ENCODE assay signal across 8 mouse cellular contexts in the genomic region with DNA sequence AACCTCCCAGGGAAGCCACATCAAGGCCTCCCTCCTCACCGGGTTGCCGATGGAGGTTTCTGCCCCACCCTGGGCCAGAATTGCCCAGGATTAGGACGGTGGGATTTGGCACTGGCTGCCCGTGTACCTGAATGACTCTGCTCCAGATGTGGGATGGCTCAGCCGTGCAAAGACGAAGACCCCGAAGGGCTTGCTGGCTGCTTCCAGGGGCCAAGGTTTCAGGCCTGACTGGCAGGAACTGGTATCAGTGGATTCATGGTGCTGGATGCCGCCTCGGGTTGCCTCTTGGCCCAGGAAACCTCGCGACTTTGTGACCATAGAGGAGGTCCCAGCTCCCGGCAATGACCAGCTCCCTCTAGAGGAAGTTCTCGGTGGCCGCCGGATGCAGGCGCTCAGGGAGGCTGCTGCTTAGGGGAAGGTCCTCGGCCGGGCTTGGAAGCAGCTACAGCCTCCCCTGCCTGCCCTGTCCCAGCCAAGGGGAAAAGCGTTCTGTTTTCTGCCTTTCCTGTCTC. TPM values are rescaled to one million over a fixed set of nuclear protein-coding genes. Genes with fewer than 3 reads are reported as not detected.
A peak's percentile ranks its signal among the peaks of the same experiment; 100 is the strongest.
DNase-seq lines count a peak whose midpoint lies in the region; ATAC-seq lines count a peak whose summit lies in the region.

No protein-coding gene starts in this region.

- H3K4me3 ChIP-seq in hindbrain, embryonic 14.5 days (replicated peaks; ENCODE audit: low read length): peak overlapping the region; percentile 65

- ATAC-seq in hindbrain, embryonic 14.5 days (ENCODE audit: low FRiP score): peak; percentile 82

- no peaks in the 10 kb centered on the region for H3K27me3 ChIP-seq in hindbrain, embryonic 14.5 days (ENCODE audit: control insufficient read depth, insufficient read depth, low read length)

- H3K36me3 ChIP-seq in hindbrain, embryonic 14.5 days (replicated peaks; ENCODE audit: control insufficient read depth, insufficient read depth): peaks cover 27% of the 10 kb centered on the region

- H3K4me2 ChIP-seq in hindbrain, embryonic 14.5 days (replicated peaks): peak overlapping the region; percentile 95

- H3K9ac ChIP-seq in hindbrain, embryonic 14.5 days: peak overlapping the region; percentile 96

- peak; percentile 96 for DNase-seq in NIH3T3 (ENCODE audit: low read depth)
- DNase-seq in cerebellum, postnatal 10 days: peak; percentile 96
- peak; percentile 82 to 86 for DNase-seq in frontal cortex, postnatal 14 days (ENCODE audit: low spot score in 2 of 2)
- peak; percentile 85 for DNase-seq in hindbrain, embryonic 14.5 days (ENCODE audit: low spot score)
- peak; percentile 88 to 90 for DNase-seq in layer of hippocampus, postnatal 36 days
- peak; percentile 94 for DNase-seq in lung, postnatal 36 days
- peak; percentile 87 for DNase-seq in retina, postnatal 1 day
- DNase-seq in urinary bladder, adult 18-20 months (ENCODE audit: low spot score in 2 of 2): peak; percentile 81 to 84

- H3K9me3 ChIP-seq in hindbrain, embryonic 14.5 days (ENCODE audit: control insufficient read depth, low read length): no peaks in the 10 kb centered on the region

- H3K4me1 ChIP-seq in hindbrain, embryonic 14.5 days (replicated peaks; ENCODE audit: control insufficient read depth, insufficient read depth, low read length): peaks cover 17% of the 10 kb centered on the region

- H3K27ac ChIP-seq in hindbrain, embryonic 14.5 days: peak overlapping the region; percentile 76

- 1% methylated on average over 19 of the region's 19 CpGs for WGBS in hindbrain, embryonic 14.5 days

RNA-seq across cellular contexts. Expression of a gene that starts 0.5 kb away (rescaled TPM):
- 5.9 and 6.9 TPM in 2 replicates for polyA plus RNA-seq in hindbrain, embryonic 14.5 days (2014; fragmentation: Nextera tagmentation; extraction: Ambion mirVana)
- 10 to 100 TPM; 13.0 to 13.7 TPM for total RNA-seq in layer of hippocampus, postnatal 36 days (2021)

RNA-seq across cellular contexts. Expression of a gene that starts 28.8 kb away (rescaled TPM):
- polyA plus RNA-seq in hindbrain, embryonic 14.5 days (2014; fragmentation: Nextera tagmentation; extraction: Ambion mirVana): 1.2 and 1.8 TPM in 2 replicates
- total RNA-seq in layer of hippocampus, postnatal 36 days (2021): 1 to 10 TPM; 1.6 to 1.7 TPM

RNA-seq across cellular contexts. Expression of a gene that starts 55.4 kb away (rescaled TPM):
- 9.7 and 11.1 TPM in 2 replicates for polyA plus RNA-seq in hindbrain, embryonic 14.5 days (2014; fragmentation: Nextera tagmentation; extraction: Ambion mirVana)
- total RNA-seq in layer of hippocampus, postnatal 36 days (2021): 10 to 100 TPM; 15.0 to 15.6 TPM

Comparison
In these comparisons a context has a peak if more than half of its experiments do, and no peak if none do; other contexts are left out.
1. Peak in every context shown above with its lines: DNase-seq, ATAC-seq, H3K4me3 ChIP-seq and H3K27ac ChIP-seq.